Mouse (Mus musculus) cerebellum, adult 11-12 months (tissue): ENCODE data around the gene Zfp300.

ENCODE experiments used
- DNase-seq: peaks from one replicate; pipeline ENCODE4 v3.0.0; 2022

Zfp300 gene

DNA sequence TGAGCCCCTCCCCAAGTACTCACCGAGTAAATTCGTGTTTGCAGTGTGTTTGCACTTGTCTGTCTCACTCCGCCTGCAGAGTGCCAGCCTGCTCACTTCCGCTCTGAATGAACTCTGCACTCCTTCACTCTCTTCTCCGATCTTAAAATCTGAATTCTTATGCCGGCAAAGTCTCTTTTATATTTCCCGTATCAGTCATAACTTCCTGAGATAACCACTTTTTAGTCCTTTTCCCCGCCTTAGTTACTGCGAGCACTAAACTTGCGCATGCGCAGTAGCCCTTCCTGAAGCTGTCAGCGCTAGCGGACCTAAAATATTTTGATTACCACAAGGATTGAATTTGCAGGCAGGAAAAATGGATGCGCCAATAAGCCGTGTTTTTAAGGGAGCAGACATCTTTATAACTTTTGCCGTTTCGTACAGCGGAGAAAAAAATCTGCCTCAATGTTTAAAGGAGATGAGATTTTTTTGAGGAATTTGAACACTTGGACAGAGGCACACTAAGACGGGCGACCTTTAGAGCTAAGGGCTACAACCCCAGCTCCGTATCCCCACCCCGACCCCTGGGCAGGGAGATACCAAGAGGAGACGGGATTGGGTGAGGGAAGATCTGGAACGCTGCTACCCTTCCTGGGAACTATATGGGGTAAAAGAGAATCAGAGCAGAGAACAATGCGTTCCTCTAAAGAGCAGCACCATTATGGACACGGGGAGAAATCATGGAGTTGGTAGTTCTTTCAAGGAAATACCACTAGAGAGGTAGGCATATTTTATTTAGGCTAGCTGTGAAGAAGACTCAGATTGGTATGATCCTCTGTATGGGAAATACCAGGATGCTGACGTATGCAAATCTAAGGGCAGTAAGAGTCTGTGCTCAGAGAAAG, at the start of gene Zfp300:
Zfp300 (minus strand) TSS at position 545 of the 884 bp plus-strand sequence.
- peak; percentile 75 for DNase-seq

DNA sequence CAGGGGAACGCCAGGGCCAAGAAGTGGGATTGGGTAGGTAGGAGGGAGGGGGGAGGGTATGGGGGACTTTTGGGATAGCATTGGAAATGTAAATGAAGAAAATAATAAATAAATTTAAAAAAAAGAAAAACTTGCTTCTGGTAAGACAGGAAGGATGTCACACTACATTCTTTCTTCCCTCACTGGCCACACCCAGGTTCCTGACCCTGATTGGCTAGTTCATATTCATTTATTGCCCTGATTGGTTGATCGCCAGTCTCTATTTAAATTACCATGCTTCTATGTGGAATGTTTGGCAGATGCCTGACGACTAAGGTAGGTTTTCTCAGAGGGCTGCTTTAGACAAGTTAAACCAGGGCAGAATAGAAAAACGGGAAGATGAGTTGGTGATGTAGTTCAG, 26.2 kb upstream of the Zfp300 start, which contains the start of gene Ssxa1:
Ssxa1 (plus strand) TSS at position 301 of the 400 bp plus-strand sequence.
- DNase-seq = no peak

DNA sequence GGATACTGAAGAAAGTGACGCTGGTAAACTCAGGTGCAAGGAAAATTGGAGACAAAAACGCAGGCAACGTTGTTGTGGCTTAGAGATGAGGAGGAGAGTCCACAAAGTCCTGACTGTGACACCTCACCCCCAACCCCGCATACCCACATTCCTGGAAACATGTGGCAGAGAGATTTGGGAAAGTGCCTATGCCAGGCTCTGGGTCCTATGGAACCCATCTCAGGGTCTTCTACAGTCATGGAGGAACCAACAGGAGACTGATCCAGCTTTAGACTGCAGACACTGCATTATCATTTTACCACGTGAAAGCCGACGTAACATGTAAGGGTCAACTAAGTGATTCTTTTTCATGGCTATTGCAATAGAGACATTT, 526 bp upstream of the Zfp300 start:
- no peak for DNase-seq

DNA sequence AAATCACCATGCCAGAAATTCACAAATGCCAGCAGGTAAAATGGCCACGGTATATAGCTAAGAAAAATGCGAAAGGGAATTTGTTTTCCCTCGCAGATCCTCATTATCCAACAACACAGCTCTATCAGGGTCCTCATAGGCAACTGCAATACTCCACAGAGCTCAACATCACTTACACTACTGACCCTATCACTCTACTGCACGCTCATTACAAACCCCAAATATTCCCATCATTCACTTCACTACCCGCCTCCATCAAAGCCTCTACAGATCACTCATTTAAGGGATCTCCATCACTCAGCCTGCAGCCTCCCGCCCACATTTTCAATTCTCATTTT, 713 bp downstream of the Zfp300 start:
- no peak for DNase-seq

DNA sequence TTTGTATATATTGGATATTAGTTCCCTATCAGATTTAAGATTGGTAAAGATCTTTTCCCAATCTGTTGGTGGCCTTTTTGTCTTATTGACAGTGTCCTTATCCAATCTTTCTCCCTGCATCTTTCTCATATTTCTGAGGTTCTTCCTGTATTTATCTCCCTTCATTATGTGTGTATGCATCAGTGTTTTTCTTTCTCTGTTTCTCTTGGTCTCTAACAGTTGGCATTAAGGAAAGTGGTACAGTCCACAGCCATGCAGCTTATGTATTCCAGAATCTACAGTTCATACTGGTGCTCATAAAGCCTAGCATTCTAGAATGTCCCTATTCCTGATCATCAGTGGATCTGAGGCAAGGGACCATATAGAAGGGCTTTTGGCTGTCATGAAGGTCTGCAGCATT, 21.2 kb downstream of the Zfp300 start, which contains the start of gene Spaca5:
Spaca5 (plus strand) TSS at position 301 of the 400 bp plus-strand sequence.
- DNase-seq = no peak

DNA sequence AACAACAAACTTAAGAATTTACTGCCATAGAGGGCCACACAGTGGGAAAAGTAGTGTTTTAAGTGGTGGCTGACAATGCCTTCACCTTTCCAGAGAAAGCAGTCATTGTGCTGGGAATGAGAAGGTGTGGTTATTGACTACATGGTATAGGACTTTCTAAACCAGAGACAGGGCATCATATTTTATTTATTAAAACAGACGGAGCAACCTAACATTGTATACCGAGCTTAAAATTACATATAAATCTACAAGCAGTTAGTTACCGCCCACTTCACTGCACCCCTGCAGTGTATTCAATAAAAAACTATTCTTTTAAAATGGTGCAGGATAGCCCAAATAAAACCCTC, 26.8 kb downstream of the Zfp300 start:
- no peak for DNase-seq

DNA sequence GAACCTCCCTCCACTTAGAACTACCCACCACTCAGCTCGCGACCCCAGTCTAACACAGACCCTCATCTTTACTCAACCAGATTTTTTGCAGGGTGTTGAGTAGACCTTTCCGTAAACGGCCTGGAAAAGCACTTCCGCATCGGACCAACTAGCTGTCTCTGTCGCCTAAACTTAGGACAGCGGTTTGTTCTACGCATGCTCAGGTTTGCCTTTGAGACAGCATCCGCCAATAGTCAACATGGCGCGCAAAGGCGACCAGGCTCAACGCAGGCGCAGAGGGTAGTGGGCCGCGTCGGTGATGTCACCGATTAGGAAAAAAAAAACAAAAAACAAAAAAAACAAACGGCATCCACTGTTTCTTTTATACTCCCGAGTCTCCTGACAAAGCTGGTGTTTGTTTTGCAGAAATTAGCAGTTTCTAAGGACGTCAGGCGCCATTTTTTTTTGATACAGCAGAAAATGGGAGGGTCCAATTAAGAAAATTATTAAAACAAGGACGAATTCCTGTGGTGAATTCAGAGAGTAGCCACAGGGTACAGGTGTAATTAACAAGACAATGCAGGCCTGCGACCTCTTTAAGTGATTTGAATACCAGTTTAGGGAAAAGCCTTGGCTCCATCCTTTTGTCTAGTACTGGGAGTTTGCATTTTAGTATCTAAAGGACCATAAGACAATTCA, 27.3 kb downstream of the Zfp300 start, which contains the start of gene Zfp182:
Zfp182 (minus strand) TSS at position 451 of the 678 bp plus-strand sequence.
- DNase-seq = peak; percentile 80

DNA sequence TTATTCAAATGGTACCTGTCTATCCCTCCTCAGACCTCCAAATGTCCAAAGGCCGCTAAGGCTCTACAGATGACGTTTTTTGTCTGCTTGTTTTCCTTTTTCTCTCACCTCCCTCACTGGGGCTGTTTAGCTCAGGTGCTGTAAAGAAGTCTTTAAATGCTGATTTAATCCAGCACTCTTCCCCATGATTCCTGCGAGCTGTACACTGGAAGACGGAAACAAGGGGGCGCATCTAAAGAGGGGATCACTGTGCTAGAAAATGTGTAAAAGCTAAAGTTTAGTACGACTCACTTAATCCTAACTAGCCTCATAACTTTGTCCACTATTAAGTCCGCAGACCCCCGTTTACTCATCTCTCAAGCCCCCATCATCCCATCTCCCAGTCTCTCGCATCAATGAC, 27.9 kb downstream of the Zfp300 start:
- DNase-seq = no peak
